Mouse (Mus musculus) neural tube, embryonic 15.5 days (tissue): Measurements from ENCODE around the gene Pgp. TPM values are rescaled to one million over a fixed set of nuclear protein-coding genes. Genes with fewer than 3 reads are reported as not detected.

Experiments used
- ATAC-seq: fragments of 200-750 bp; cut with Nextera tagmentation; 2 replicates; pipeline ENCODE4 v1.8.0; 2017; ENCODE audit warnings: mild to moderate bottlenecking, moderate TSS enrichment, moderate library complexity; ENCODE audit not compliant: low FRiP score
- H3K27ac ChIP-seq: fragments of 300-500 bp; sonication (generic); replicated peaks from 2 replicates; pipeline ENCODE4 v1.5.1; 2015; ENCODE audit warnings: mild to moderate bottlenecking, inconsistent platforms
- H3K27me3 ChIP-seq: fragments of 300-500 bp; sonication (generic); replicated peaks from 2 replicates; pipeline ENCODE4 v1.6.1; 2015; ENCODE audit warnings: inconsistent platforms
- H3K36me3 ChIP-seq: fragments of 300-500 bp; sonication (generic); 2 replicates; pipeline ENCODE4 v1.6.1; 2015; ENCODE audit warnings: inconsistent platforms
- H3K4me1 ChIP-seq: fragments of 300-500 bp; sonication (generic); 2 replicates; pipeline ENCODE4 v1.6.1; 2015; ENCODE audit warnings: inconsistent platforms
- H3K4me2 ChIP-seq: fragments of 300-500 bp; sonication (generic); 2 replicates; pipeline ENCODE4 v1.6.1; 2015; ENCODE audit warnings: inconsistent platforms, mild to moderate bottlenecking, moderate library complexity
- H3K4me3 ChIP-seq: fragments of 300-500 bp; sonication (generic); replicated peaks from 2 replicates; pipeline ENCODE4 v1.5.1; 2015; ENCODE audit warnings: mild to moderate bottlenecking, inconsistent platforms
- H3K9ac ChIP-seq: fragments of 300-500 bp; sonication (generic); replicated peaks from 2 replicates; pipeline ENCODE4 v1.6.1; 2015; ENCODE audit warnings: mild to moderate bottlenecking, inconsistent platforms
- H3K9me3 ChIP-seq: fragments of 300-500 bp; sonication (generic); replicated peaks from 2 replicates; pipeline ENCODE4 v1.6.1; 2016; ENCODE audit warnings: inconsistent platforms
- WGBS: fragments of 180-500 bp; shearing (Covaris S2); methylation state at CpG from one replicate; pipeline ENCODE4 v1.1.7; 2015; ENCODE audit warnings: mixed read lengths; 5-methylcytosine and 5-hydroxymethylcytosine counted together
- polyA plus RNA-seq: library from polyadenylated mRNA; unstranded; fragments of >200 nt; fragmentation: Nextera tagmentation; extraction: Ambion mirVana; gene quantifications from 2 replicates; pipeline ENCODE4 v1.2.1, GENCODE M21; 2015

Gene Pgp
- polyA plus RNA-seq, 1 experiment from 2014 or later, result 79.7 TPM

GRCm38 (mm10) chr17:24477053-24477984 is 7.1 kb downstream of the Pgp start:
- peak overlapping the region; percentile 62 for H3K4me2 ChIP-seq
- peaks cover 53% of the 10 kb centered on the region for H3K4me1 ChIP-seq
- H3K4me3 ChIP-seq, result peak overlapping the region; percentile 77; the same call in 1 of the 2 replicates
- H3K9me3 ChIP-seq, result no peaks in the 10 kb centered on the region
- H3K36me3 ChIP-seq, result peaks cover 37% of the 10 kb centered on the region
- H3K9ac ChIP-seq, result peak overlapping the region; percentile 87
- no peak for ATAC-seq
- H3K27me3 ChIP-seq, result no peaks in the 10 kb centered on the region
- H3K27ac ChIP-seq, result no peak overlapping the region
- WGBS, result 93% methylated on average over 20 of the region's 20 CpGs

DNA sequence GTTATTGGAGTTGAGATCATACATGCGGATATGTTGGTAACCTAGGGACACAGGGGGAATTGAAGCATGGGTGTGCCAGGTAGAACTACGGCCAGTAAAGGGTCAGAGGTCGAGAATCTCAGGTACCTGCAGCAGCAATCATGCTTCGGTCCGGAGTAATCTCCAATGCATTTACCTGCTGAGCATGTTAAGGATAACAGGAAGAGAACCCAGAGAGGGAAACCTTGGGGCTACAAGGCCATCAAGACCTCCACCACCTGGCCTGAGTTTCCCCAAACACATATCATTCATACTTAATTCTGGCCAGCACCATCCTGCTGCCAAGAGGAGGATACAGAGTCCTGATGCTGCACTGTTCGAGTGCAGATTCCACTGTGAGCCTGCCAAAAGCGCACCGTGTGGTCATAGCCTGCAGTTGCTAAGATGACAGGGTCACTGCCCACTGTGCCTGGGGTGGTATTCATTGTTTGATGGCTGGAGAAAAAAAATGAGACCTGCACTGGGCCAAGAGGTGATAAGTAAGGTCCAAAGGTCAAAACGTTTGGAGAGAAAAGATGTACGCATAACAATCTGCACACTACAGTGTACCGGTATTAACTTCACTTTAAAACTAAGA is 7.9 kb downstream of the Pgp start:
- 56% methylated on average over 11 of the region's 11 CpGs for WGBS

GRCm38 (mm10) chr17:24478663-24479380 is 8.6 kb downstream of the Pgp start, which contains the start of gene Mlst8:
Gene Mlst8, minus strand, starts transcription at chr17:24479078.
- WGBS, result under 1% methylated on average over 48 of the region's 48 CpGs
- Histone ChIP-seq H3K4me2 (peak within 1 kb of the TSS; percentile 62), H3K27ac (peak within 1 kb of the TSS; percentile 98), H3K4me3 (peak within 1 kb of the TSS; percentile 77), H3K27me3 (no peaks in the 10 kb centered on the region), H3K4me1 (peaks cover 38% of the 10 kb centered on the region), H3K9ac (peak within 1 kb of the TSS; percentile 87), H3K36me3 (peaks cover 30% of the 10 kb centered on the region), H3K9me3 (no peaks in the 10 kb centered on the region)
- peak; percentile 92 for ATAC-seq

More for the DNA sequence above, 7.9 kb downstream of the Pgp start:
- Histone ChIP-seq H3K27me3 (no peaks in the 10 kb centered on the region), H3K4me3 (peak overlapping the region; percentile 77), H3K9me3 (no peaks in the 10 kb centered on the region), H3K36me3 (peaks cover 35% of the 10 kb centered on the region), H3K4me2 (peak overlapping the region; percentile 62), H3K9ac (peak overlapping the region; percentile 87), H3K27ac (peak overlapping the region; percentile 98), H3K4me1 (peaks cover 45% of the 10 kb centered on the region)
- ATAC-seq, result 0 out of 2 replicates have a peak, but pooled peaks have one; percentile 15

GRCm38 (mm10) chr17:24479431-24479830 is 9.2 kb downstream of the Pgp start:
- Histone ChIP-seq H3K9me3 (no peaks in the 10 kb centered on the region), H3K27me3 (no peaks in the 10 kb centered on the region), H3K4me2 (peak overlapping the region; percentile 62), H3K36me3 (peaks cover 27% of the 10 kb centered on the region), H3K4me1 (peaks cover 33% of the 10 kb centered on the region), H3K4me3 (peak overlapping the region; percentile 77), H3K27ac (no peak overlapping the region), H3K9ac (no peak overlapping the region)
- no peak for ATAC-seq
- 31% methylated on average over 1 of the region's 1 CpGs for WGBS

DNA sequence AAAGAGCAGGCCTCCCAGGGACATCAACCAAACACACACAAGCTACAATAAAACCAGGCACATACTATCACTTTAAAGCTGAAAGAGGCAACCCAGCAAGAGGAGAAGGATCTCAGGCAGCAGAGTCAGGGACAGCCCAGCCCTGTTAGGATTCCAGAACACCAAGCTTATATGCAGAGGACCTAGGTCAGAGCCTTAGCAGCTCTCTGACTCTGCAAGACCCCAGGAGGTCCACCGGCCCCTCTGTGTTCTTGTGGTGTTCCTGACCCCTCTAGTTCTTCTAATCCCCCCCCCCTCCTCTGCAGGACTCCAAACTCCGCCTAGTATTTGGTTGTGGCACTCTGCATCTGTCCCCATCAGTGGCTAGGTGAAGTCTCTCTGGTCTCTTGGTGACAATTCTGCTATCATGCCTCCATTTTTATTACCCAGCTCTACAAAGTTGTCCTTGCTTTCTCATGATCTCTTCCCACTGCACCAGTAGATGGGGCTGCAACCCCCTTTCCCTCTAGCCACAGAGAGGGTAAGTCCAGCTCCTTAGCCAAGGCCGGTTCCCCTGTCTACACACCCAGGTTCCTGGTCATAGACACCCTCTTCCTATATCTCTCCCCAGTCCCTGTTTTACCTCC is 10.1 kb downstream of the Pgp start:
- H3K27ac ChIP-seq, result peak overlapping the region; percentile 54
- 61% methylated on average over 3 of the region's 3 CpGs for WGBS

GRCm38 (mm10) chr17:24481027-24481815 is 11.0 kb downstream of the Pgp start:
- H3K4me1 ChIP-seq, result peaks cover 33% of the 10 kb centered on the region
- no peak overlapping the region for H3K4me2 ChIP-seq
- H3K4me3 ChIP-seq, result no peak overlapping the region
- no peaks in the 10 kb centered on the region for H3K9me3 ChIP-seq
- no peak overlapping the region for H3K9ac ChIP-seq
- H3K36me3 ChIP-seq, result peaks cover 13% of the 10 kb centered on the region
- 96% methylated on average over 20 of the region's 20 CpGs for WGBS
- ATAC-seq, result no peak
- H3K27me3 ChIP-seq, result no peaks in the 10 kb centered on the region
- H3K27ac ChIP-seq, result no peak overlapping the region

More for the DNA sequence above, 10.1 kb downstream of the Pgp start:
- no peak for ATAC-seq
- Histone ChIP-seq H3K4me1 (peaks cover 29% of the 10 kb centered on the region), H3K36me3 (peaks cover 22% of the 10 kb centered on the region), H3K9ac (no peak overlapping the region), H3K27me3 (no peaks in the 10 kb centered on the region), H3K4me2 (no peak overlapping the region), H3K9me3 (no peaks in the 10 kb centered on the region), H3K4me3 (no peak overlapping the region)

GRCm38 (mm10) chr17:24483495-24483894 is 13.3 kb downstream of the Pgp start:
- Histone ChIP-seq H3K4me2 (no peak overlapping the region), H3K36me3 (no peaks in the 10 kb centered on the region), H3K4me1 (peaks cover 27% of the 10 kb centered on the region), H3K9ac (no peak overlapping the region), H3K9me3 (no peaks in the 10 kb centered on the region), H3K27me3 (no peaks in the 10 kb centered on the region), H3K4me3 (no peak overlapping the region), H3K27ac (no peak overlapping the region)
- 49% methylated on average over 3 of the region's 3 CpGs for WGBS
- ATAC-seq, result no peak

- H3K27ac ChIP-seq, result peak overlapping the region; percentile 78
- H3K27me3 ChIP-seq, result no peaks in the 10 kb centered on the region
- 0 out of 2 replicates have a peak overlapping the region, but pooled peaks have one; percentile 14 for H3K9ac ChIP-seq
- H3K36me3 ChIP-seq, result no peaks in the 10 kb centered on the region
- H3K4me2 ChIP-seq, result no peak overlapping the region
- H3K4me1 ChIP-seq, result peaks cover 32% of the 10 kb centered on the region
- 44% methylated on average over 11 of the region's 11 CpGs for WGBS
- H3K4me3 ChIP-seq, result no peak overlapping the region
- ATAC-seq, result no peak
- H3K9me3 ChIP-seq, result no peaks in the 10 kb centered on the region
Measured at GRCm38 (mm10) chr17:24485090-24485860, 15.1 kb downstream of the Pgp start.

- Histone ChIP-seq H3K4me3 (peak within 1 kb of the TSS; percentile 95), H3K27ac (peak within 1 kb of the TSS; percentile 96), H3K4me1 (peaks cover 51% of the 10 kb centered on the region), H3K4me2 (peak within 1 kb of the TSS; percentile 87), H3K27me3 (no peaks in the 10 kb centered on the region), H3K9ac (peak within 1 kb of the TSS; percentile 98), H3K9me3 (no peaks in the 10 kb centered on the region), H3K36me3 (no peaks in the 10 kb centered on the region)
- ATAC-seq, result peak; percentile 71
- under 1% methylated on average over 45 of the region's 45 CpGs for WGBS
Measured at GRCm38 (mm10) chr17:24488186-24488661, 18.0 kb downstream of the Pgp start, which contains the start of gene Caskin1. Gene Caskin1, plus strand, starts transcription at chr17:24488601.
